Mouse (Mus musculus) lung, embryonic 15.5 days (tissue): ENCODE results near the gene Ncan. TPM values are rescaled to one million over a fixed set of nuclear protein-coding genes. Genes with fewer than 3 reads are reported as not detected.
"Not testable (repeated sequence)": the region's sequence is repeated elsewhere in the genome, so short reads cannot be mapped to it uniquely, and the experiment has no call there.

Experiments
- ATAC-seq: fragments of 200-750 bp; cut with Nextera tagmentation; 2 replicates; pipeline ENCODE4 v1.8.0; 2017; ENCODE audit warnings: moderate number of reproducible peaks, borderline replicate concordance; ENCODE audit not compliant: low FRiP score, low TSS enrichment; ENCODE audit errors: extremely low read depth
- H3K27ac ChIP-seq: fragments of 300-500 bp; sonication (generic); 2 replicates; pipeline ENCODE4 v1.5.1; 2015; ENCODE audit warnings: moderate library complexity, mild to moderate bottlenecking, inconsistent platforms
- H3K27me3 ChIP-seq: fragments of 300-500 bp; sonication (generic); 2 replicates; pipeline ENCODE4 v1.6.1; 2015; ENCODE audit warnings: inconsistent platforms
- H3K36me3 ChIP-seq: fragments of 300-500 bp; sonication (generic); 2 replicates; pipeline ENCODE4 v1.6.1; 2015; ENCODE audit warnings: inconsistent platforms
- H3K4me1 ChIP-seq: fragments of 300-500 bp; sonication (generic); 2 replicates; pipeline ENCODE4 v1.6.1; 2015; ENCODE audit warnings: inconsistent platforms
- H3K4me2 ChIP-seq: fragments of 300-500 bp; sonication (generic); 2 replicates; pipeline ENCODE4 v1.6.1; 2015; ENCODE audit warnings: inconsistent platforms, mild to moderate bottlenecking, moderate library complexity
- H3K4me3 ChIP-seq: fragments of 300-500 bp; sonication (generic); 2 replicates; pipeline ENCODE4 v1.5.1; 2015; ENCODE audit warnings: mild to moderate bottlenecking, inconsistent platforms
- H3K9ac ChIP-seq: fragments of 300-500 bp; sonication (generic); 2 replicates; pipeline ENCODE4 v1.6.1; 2015; ENCODE audit warnings: inconsistent platforms
- H3K9me3 ChIP-seq: fragments of 300-500 bp; sonication (generic); 2 replicates; pipeline ENCODE4 v1.6.1; 2016; ENCODE audit warnings: inconsistent platforms
- WGBS: fragments of 180-500 bp; shearing (Covaris S2); methylation state at CpG from one replicate; pipeline ENCODE4 v1.1.7; 2015; 5-methylcytosine and 5-hydroxymethylcytosine counted together
- microRNA-seq: library from miRNA; unstranded; fragments of <30 nt; microRNA quantifications from one replicate; pipeline ENCODE4, GENCODE M21; 2016
- polyA plus RNA-seq: library from polyadenylated mRNA; unstranded; fragments of >200 nt; fragmentation: Nextera tagmentation; extraction: Ambion mirVana; gene quantifications from 2 replicates; pipeline ENCODE4 v1.2.1, GENCODE M21; 2015

Ncan gene
- polyA plus RNA-seq, 1 experiment from 2014 or later: 0.22 TPM

GRCm38 (mm10) chr8:70072441-70073069, 48.1 kb downstream of the Ncan start, which contains the start of gene Tm6sf2:
TSS of gene Tm6sf2 (plus strand) at chr8:70072924.
- Histone ChIP-seq H3K27ac (0 out of 2 replicates have a peak within 1 kb of the TSS, but pooled peaks have one; percentile 4), H3K4me2 (peak within 1 kb of the TSS; percentile 58), H3K36me3 (peaks cover 18% of the 10 kb centered on the region; the same call in 1 of the 2 replicates), H3K9ac (no peak within 1 kb of the TSS), H3K9me3 (no peaks in the 10 kb centered on the region), H3K4me3 (peak within 1 kb of the TSS; percentile 18), H3K27me3 (no peaks in the 10 kb centered on the region), H3K4me1 (peaks cover 8% of the 10 kb centered on the region)
- peak; percentile 69 for ATAC-seq
- WGBS: 10% methylated on average over 20 of the region's 27 CpGs

GRCm38 (mm10) chr8:70071836-70072440, 48.7 kb downstream of the Ncan start:
- Histone ChIP-seq H3K4me3 (no peak overlapping the region), H3K27me3 (no peaks in the 10 kb centered on the region), H3K4me1 (peaks cover 8% of the 10 kb centered on the region), H3K4me2 (no peak overlapping the region), H3K27ac (0 out of 2 replicates have a peak overlapping the region, but pooled peaks have one; percentile 4), H3K36me3 (peaks cover 22% of the 10 kb centered on the region; the same call in 1 of the 2 replicates), H3K9ac (no peak overlapping the region), H3K9me3 (no peaks in the 10 kb centered on the region)
- 74% methylated on average over 2 of the region's 2 CpGs for WGBS
- ATAC-seq: peak; percentile 56; the same call in 1 of the 2 replicates

- no peak overlapping the region for H3K4me3 ChIP-seq
- 85% methylated on average over 1 of the region's 1 CpGs for WGBS
- no peaks in the 10 kb centered on the region for H3K27me3 ChIP-seq
Measured at GRCm38 (mm10) chr8:70057721-70058120, 63.0 kb downstream of the Ncan start.

GRCm38 (mm10) chr8:70050434-70050833, 70.2 kb downstream of the Ncan start:
- not testable (repeated sequence) for H3K9me3 ChIP-seq, H3K9ac ChIP-seq, H3K4me3 ChIP-seq, H3K4me2 ChIP-seq, H3K27me3 ChIP-seq, H3K4me1 ChIP-seq, H3K27ac ChIP-seq, ATAC-seq
- H3K36me3 ChIP-seq: peaks cover 55% of the 10 kb centered on the region
- 93% methylated on average over 5 of the region's 5 CpGs for WGBS

More at GRCm38 (mm10) chr8:70057721-70058120, 63.0 kb downstream of the Ncan start:
- Histone ChIP-seq H3K4me2 (no peak overlapping the region), H3K36me3 (peaks cover 72% of the 10 kb centered on the region), H3K27ac (no peak overlapping the region), H3K9me3 (no peaks in the 10 kb centered on the region), H3K9ac (no peak overlapping the region), H3K4me1 (no peaks in the 10 kb centered on the region)
- no peak for ATAC-seq

- no peaks in the 10 kb centered on the region for H3K27me3 ChIP-seq
- no peak overlapping the region for H3K9ac ChIP-seq
- H3K27ac ChIP-seq: no peak overlapping the region
- peaks cover 7% of the 10 kb centered on the region; the same call in 1 of the 2 replicates for H3K4me1 ChIP-seq
- H3K4me2 ChIP-seq: no peak overlapping the region
- peaks cover 47% of the 10 kb centered on the region for H3K36me3 ChIP-seq
- no peaks in the 10 kb centered on the region for H3K9me3 ChIP-seq
- no peak for ATAC-seq
- no peak overlapping the region for H3K4me3 ChIP-seq
Measured at GRCm38 (mm10) chr8:70049662-70050061, 71.0 kb downstream of the Ncan start.

GRCm38 (mm10) chr8:70043996-70044395, 76.7 kb downstream of the Ncan start:
- Histone ChIP-seq H3K27me3 (no peaks in the 10 kb centered on the region), H3K9me3 (no peaks in the 10 kb centered on the region), H3K4me3 (peak overlapping the region; percentile 99), H3K9ac (peak overlapping the region; percentile 96; the same call in 1 of the 2 replicates), H3K4me1 (peaks cover 30% of the 10 kb centered on the region), H3K4me2 (peak overlapping the region; percentile 88), H3K27ac (no peak overlapping the region), H3K36me3 (peaks cover 6% of the 10 kb centered on the region)
- 87% methylated on average over 5 of the region's 5 CpGs for WGBS
- ATAC-seq: no peak

Small RNAs within 50 kb of the gene (microRNA-seq; reads per million reads assigned to microRNA genes)
- not detected for gene Mir7066

Other genes with a start within 250 kb of the Ncan start
- gene Cilp2, start 233.2 kb downstream of the Ncan start, polyA plus RNA-seq: 0.59 and 0.61 TPM in 2 replicates
- 2.9 and 3.7 TPM in 2 replicates for gene Tssk6, start 218.7 kb downstream of the Ncan start, polyA plus RNA-seq
- 162 and 177 TPM in 2 replicates for gene Ndufa13, start 218.3 kb downstream of the Ncan start, polyA plus RNA-seq
- gene Yjefn3, start 218.2 kb downstream of the Ncan start, polyA plus RNA-seq: 4.0 and 5.5 TPM in 2 replicates
- 60.3 and 64.3 TPM in 2 replicates for gene Gatad2a, start 124.5 kb downstream of the Ncan start, polyA plus RNA-seq
- 46.4 and 50.5 TPM in 2 replicates for gene Mau2, start 78.1 kb downstream of the Ncan start, polyA plus RNA-seq
- gene Sugp1, start 78.1 kb downstream of the Ncan start, polyA plus RNA-seq: 41.5 and 44.8 TPM in 2 replicates
- 0.54 TPM in 2 replicates for gene Tm6sf2, start 47.9 kb downstream of the Ncan start, polyA plus RNA-seq
- not detected in 2 replicates for gene Hapln4, start 37.4 kb downstream of the Ncan start, polyA plus RNA-seq
- 30.9 and 32.5 TPM in 2 replicates for gene Nr2c2ap, start 10.5 kb upstream of the Ncan start, polyA plus RNA-seq
- gene Rfxank, start 18.3 kb upstream of the Ncan start, polyA plus RNA-seq: 20.3 TPM in 2 replicates
- 44.9 and 45.7 TPM in 2 replicates for gene Borcs8, start 18.6 kb upstream of the Ncan start, polyA plus RNA-seq
- 0.21 and 0.22 TPM in 2 replicates for gene Mef2b, start 18.8 kb upstream of the Ncan start, polyA plus RNA-seq
- 69.7 TPM in 2 replicates for gene Tmem161a, start 51.5 kb upstream of the Ncan start, polyA plus RNA-seq
- gene Slc25a42, start 91.4 kb upstream of the Ncan start, polyA plus RNA-seq: 3.9 and 4.4 TPM in 2 replicates
- gene Sugp2, start 113.4 kb upstream of the Ncan start, polyA plus RNA-seq: 26.7 and 27.7 TPM in 2 replicates
- gene Armc6, start 113.6 kb upstream of the Ncan start, polyA plus RNA-seq: 24.2 and 30.1 TPM in 2 replicates
- gene Homer3, start 162.0 kb upstream of the Ncan start, polyA plus RNA-seq: 70.4 and 73.0 TPM in 2 replicates
- 46.0 and 48.0 TPM in 2 replicates for gene Ddx49, start 181.6 kb upstream of the Ncan start, polyA plus RNA-seq
- gene Cope, start 181.6 kb upstream of the Ncan start, polyA plus RNA-seq: 332 and 336 TPM in 2 replicates
- 3.1 and 3.3 TPM in 2 replicates for gene Cers1, start 194.9 kb upstream of the Ncan start, polyA plus RNA-seq
- gene Gdf1, start 208.9 kb upstream of the Ncan start, polyA plus RNA-seq: 1.0 TPM in 2 replicates
- gene Upf1, start 232.4 kb upstream of the Ncan start, polyA plus RNA-seq: 17.3 and 19.6 TPM in 2 replicates